Mouse (Mus musculus) stomach, adult 2 months (tissue): ENCODE results near the gene Siglecg. TPM values are rescaled to one million over a fixed set of nuclear protein-coding genes. Genes with fewer than 3 reads are reported as not detected.

Source experiments
- polyA plus RNA-seq: library from polyadenylated mRNA; depleted of rRNA; stranded (reverse); fragments of >200 nt; gene quantifications from 2 replicates; pipeline ENCODE4 v1.2.3, GENCODE M21; 2012; rRNA removed

The Siglecg gene
- polyA plus RNA-seq: 1.7 and 2.9 TPM in 2 replicates

GRCm38 (mm10) chr7:43408131-43408553 is at the start of gene Siglecg:
Gene Siglecg (plus strand): TSS chr7:43408204.

GRCm38 (mm10) chr7:43427406-43427805 is 19.4 kb downstream of the Siglecg start, which contains the start of gene Lim2:
Gene Lim2 (plus strand): TSS chr7:43427670.

GRCm38 (mm10) chr7:43436341-43437255 is 28.6 kb downstream of the Siglecg start, which contains the start of gene Nkg7:
Gene Nkg7 (plus strand): TSS chr7:43437073.

GRCm38 (mm10) chr7:43440482-43440881 is 32.5 kb downstream of the Siglecg start, which contains the start of gene Cldnd2:
Gene Cldnd2 (plus strand): TSS chr7:43440782.

GRCm38 (mm10) chr7:43443917-43444293 is 35.9 kb downstream of the Siglecg start, which contains the start of the genes Etfb and Gm45233:
Gene Etfb (plus strand): TSS chr7:43444083.
Gene Gm45233 (plus strand): TSS chr7:43444128.

GRCm38 (mm10) chr7:43462851-43463250 is 54.8 kb downstream of the Siglecg start, which contains the start of gene Vsig10l:
Gene Vsig10l (plus strand): TSS chr7:43463151.

Other genes starting within 250 kb of the Siglecg start
- 0.30 and 0.62 TPM in 2 replicates for gene Zfp715, start 94.9 kb upstream of the Siglecg start, polyA plus RNA-seq
- gene Siglecf, start 56.9 kb upstream of the Siglecg start, polyA plus RNA-seq: 1.4 and 1.7 TPM in 2 replicates
- gene Lim2, start 19.5 kb downstream of the Siglecg start, polyA plus RNA-seq: not detected in 2 replicates
- 0.75 and 1.7 TPM in 2 replicates for gene Nkg7, start 28.9 kb downstream of the Siglecg start, polyA plus RNA-seq
- not detected in 2 replicates for gene Cldnd2, start 32.6 kb downstream of the Siglecg start, polyA plus RNA-seq
- 21.8 and 22.9 TPM in 2 replicates for gene Etfb, start 35.9 kb downstream of the Siglecg start, polyA plus RNA-seq
- 0.40 and 0.47 TPM in 2 replicates for gene Gm45233, start 35.9 kb downstream of the Siglecg start, polyA plus RNA-seq
- gene Vsig10l, start 54.9 kb downstream of the Siglecg start, polyA plus RNA-seq: 18.5 and 34.7 TPM in 2 replicates
- gene Iglon5, start 81.9 kb downstream of the Siglecg start, polyA plus RNA-seq: 3.7 and 4.2 TPM in 2 replicates
- gene 4931406B18Rik, start 97.7 kb downstream of the Siglecg start, polyA plus RNA-seq: not detected in 2 replicates
- gene Cd33, start 136.2 kb downstream of the Siglecg start, polyA plus RNA-seq: 2.5 and 2.8 TPM in 2 replicates
- 0.17 and 0.19 TPM in 2 replicates for gene Zfp658, start 154.1 kb downstream of the Siglecg start, polyA plus RNA-seq
- 0.06 and 0.27 TPM in 2 replicates for gene Zfp719, start 171.4 kb downstream of the Siglecg start, polyA plus RNA-seq
- not detected in 2 replicates for gene Zfp819, start 199.0 kb downstream of the Siglecg start, polyA plus RNA-seq
- gene Ceacam18, start 226.5 kb downstream of the Siglecg start, polyA plus RNA-seq: 0.05 TPM in 1 of 2 replicates, not detected in the other